Mouse (Mus musculus): ENCODE measurements around the gene Zfp13.
A peak's percentile ranks its signal among the peaks of the same experiment; 100 is the strongest.

Gene Zfp13

DNA sequence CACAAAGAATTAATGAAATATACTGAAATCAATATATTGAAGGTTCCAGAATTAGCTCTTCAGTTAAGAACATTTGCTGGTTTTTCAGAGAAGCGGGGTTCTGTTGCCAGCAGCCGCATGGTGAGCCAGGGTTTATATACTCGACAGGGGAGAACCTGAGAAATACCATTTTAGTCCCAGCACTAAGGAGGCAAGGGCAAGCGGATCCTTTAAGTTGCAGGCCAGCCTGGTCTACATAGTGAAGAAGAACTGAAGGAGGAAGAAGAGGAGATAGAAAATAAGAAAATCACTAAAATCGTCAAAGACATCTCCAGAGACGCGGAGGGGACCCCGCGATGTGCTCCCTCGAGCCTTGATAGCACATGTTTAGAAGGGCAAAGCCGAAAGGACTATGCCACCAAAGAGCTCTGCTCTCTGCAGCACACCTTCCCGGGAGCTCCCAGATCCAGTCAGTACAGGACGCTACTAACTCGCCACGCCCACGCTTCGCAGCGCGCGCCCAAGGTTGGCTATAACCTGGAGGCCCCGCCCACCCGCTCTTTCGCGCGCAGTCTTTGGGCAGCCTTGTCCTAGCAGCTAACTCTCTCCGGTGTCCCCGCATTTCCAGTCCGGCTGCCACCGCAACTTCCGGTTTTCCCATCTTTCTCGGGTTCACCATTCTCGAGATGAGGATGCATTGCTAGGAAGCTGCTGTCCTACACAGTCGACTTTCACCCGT, 6.9 kb downstream of the Zfp13 start:
- peak; percentile 98 for DNase-seq (ENCODE audit: low spot score)

GRCm38 (mm10) chr17:23587253-23587652, 12.0 kb downstream of the Zfp13 start:
- no peak for DNase-seq (ENCODE audit: low spot score)

- DNase-seq (ENCODE audit: low spot score) = peak; percentile 68
Measured at GRCm38 (mm10) chr17:23585721-23586491, 13.4 kb downstream of the Zfp13 start.

DNA sequence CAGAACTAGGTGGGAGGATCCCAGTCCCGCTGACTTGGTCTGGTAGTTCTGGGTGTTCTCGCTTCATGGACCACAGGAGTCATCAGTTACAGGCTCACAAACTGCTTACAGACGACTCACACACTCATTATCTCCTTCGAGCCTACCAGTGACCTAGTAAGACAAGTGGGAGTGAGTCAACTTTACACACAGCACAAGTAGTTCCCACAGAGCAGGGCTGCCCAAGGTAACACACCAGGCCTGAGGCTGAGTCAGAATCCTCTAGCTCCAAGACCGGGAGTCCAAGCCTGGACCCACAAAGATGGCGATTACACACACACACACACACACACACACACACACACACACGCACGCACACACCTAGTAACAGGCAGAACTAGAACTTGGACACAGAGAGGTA, 14.5 kb downstream of the Zfp13 start:
- DNase-seq (ENCODE audit: low spot score) = no peak

GRCm38 (mm10) chr17:23575951-23576552, 23.2 kb downstream of the Zfp13 start:
- DNase-seq (ENCODE audit: low spot score) = no peak

- no peak for DNase-seq (ENCODE audit: low spot score)
Measured at GRCm38 (mm10) chr17:23574130-23574529, 25.2 kb downstream of the Zfp13 start.

GRCm38 (mm10) chr17:23572059-23572458, 27.2 kb downstream of the Zfp13 start:
- DNase-seq (ENCODE audit: low spot score) = no peak

DNA sequence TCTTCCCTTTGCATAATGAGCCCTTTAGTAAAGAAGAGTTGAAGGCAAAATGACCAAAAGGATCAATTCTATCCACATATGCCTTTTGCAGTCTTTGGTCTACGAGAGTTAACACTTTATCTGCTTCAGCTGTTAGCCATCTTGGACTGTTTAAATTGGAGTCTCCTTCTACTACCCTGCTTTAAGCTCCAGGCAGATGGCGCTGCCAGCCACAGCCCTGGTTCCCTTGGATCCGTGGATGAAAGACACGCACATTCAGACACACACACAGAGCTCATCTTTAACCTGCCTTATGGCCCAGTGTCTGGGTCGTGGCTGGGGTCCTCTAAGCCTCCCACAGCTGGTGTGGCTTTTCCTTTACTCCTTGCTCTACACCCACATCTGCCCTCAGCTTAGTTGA, 28.2 kb downstream of the Zfp13 start:
- DNase-seq (ENCODE audit: low spot score) = no peak

DNA sequence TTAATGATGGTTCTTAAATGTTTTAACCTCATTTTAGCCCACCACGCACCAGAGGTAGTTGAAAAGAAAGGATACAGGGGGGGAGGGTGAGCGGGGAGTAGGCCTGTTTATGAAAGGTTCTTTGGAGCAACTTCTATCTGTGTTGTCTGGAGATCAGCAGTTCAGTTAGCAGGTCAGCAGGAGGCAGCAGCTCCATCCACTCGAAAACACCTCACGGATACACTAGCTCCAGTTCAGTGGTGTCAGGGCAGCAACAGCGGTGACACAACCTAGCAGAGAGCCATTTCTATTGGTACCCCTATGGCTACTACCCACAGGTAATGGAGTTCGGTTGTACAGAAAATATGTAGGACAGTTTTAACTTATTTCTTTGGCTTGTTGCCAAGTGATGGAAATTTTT, 29.3 kb downstream of the Zfp13 start:
- DNase-seq (ENCODE audit: low spot score) = peak; percentile 70

GRCm38 (mm10) chr17:23568370-23568769, 30.9 kb downstream of the Zfp13 start:
- no peak for DNase-seq (ENCODE audit: low spot score)

GRCm38 (mm10) chr17:23566787-23567186, 32.5 kb downstream of the Zfp13 start:
- DNase-seq (ENCODE audit: low spot score) = no peak

GRCm38 (mm10) chr17:23564368-23564715, 34.9 kb downstream of the Zfp13 start:
- no peak for DNase-seq (ENCODE audit: low spot score)

- peak; percentile 96 for DNase-seq (ENCODE audit: low spot score)
Measured at GRCm38 (mm10) chr17:23563595-23564367, 35.5 kb downstream of the Zfp13 start, which contains the start of gene Zfp213. Gene Zfp213, minus strand, starts transcription at chr17:23564238.

DNA sequence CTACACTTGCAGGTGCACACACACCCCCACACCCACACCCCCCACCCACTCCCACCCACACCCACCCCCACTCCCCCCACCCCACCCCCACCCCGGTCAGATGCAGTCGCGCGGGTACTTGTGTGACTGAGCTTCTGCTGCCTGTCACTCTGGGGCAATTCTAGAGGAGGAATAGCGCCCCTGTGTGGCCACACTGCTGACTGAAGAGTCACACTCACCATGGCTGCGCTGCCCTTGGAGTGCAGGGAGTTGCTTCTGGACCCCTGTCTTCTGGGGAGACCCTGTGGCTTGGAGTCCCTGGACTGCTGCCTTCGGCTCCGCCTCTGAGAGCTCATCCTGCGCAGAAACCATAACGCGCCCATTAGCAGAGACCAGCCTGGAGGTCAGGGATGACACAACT, 39.5 kb downstream of the Zfp13 start:
- peak; percentile 82 for DNase-seq (ENCODE audit: low spot score)

- no peak for DNase-seq (ENCODE audit: low spot score)
Measured at GRCm38 (mm10) chr17:23555243-23555916, 43.9 kb downstream of the Zfp13 start.

DNA sequence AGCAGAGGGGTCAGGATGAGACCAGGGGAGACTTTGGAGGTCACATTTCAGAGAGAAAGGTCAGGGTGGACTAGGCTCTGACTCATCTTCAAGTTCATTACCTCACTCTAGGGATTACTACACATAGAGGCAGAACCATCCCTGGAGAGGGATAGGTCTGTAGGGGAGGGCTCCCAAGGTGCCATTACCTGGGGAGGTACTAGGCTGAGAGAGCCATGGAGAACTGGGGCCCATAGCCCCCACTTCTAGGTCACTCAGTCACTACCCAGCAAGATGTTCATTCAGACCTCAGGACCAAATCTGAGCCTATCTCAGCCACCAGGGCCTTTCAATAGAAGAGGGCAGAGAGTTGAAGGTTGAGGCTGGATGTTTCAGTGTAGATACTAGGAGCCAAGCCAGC, 45.0 kb downstream of the Zfp13 start:
- no peak for DNase-seq (ENCODE audit: low spot score)

DNA sequence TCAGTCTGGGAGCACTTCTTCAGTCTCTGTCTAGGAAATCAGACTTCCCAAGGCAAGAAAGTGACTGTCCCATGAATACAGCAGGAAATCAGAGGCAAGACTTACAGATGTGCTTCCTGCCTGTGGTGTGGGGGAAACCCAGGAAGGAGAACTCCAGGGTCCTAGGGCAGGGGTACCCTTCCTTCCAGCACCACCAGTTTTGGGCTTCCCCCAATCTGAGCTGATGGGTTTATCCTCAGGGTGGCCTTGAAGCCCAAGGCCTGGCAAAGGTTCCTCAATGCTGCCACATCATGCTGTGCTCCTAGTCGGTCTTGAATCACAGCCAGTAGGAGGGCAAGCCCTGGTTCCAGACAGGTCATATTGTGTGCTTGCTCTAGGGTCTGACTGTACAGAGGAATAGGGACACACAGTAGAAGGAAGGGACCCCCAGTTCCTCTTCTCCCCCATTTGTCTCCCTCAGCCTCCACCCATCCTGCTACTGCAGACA, 45.6 kb downstream of the Zfp13 start:
- no peak for DNase-seq (ENCODE audit: low spot score)

DNA sequence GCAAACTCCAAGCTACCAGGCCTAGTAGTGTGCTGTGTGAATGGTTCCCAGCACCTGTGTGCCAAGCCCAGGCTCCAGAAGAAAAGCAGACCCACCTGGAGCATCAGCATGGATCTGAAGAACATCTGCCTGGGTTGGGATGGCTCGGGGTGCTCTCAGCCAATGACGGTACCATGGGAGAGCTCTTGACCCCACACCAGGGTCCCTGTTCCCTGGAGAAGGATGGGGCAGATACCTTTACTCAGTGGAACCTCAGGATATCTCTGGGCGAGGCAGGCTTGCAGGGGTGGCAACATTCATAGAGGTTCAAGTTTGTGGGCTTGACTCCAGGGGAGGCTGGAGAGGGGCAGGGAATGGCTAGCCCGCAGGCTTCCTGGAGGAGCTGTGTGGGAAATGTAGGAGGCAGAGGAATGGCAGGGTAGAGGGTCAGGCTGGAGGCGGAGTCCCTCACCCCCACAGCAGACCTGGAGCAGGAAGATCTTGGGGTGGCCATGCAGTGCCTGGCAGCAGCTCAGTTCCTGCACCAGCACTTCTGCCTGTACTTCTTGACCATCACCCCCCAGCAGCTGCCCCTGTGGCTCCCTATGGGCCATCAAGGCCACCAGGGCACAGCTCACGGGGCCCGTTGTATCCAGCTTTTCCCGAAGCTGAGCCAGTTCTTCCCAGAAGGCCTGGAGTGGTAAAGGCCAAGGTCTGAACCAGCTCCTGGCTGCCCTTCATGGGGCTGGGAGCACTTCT, 46.2 kb downstream of the Zfp13 start:
- DNase-seq (ENCODE audit: low spot score) = no peak

DNA sequence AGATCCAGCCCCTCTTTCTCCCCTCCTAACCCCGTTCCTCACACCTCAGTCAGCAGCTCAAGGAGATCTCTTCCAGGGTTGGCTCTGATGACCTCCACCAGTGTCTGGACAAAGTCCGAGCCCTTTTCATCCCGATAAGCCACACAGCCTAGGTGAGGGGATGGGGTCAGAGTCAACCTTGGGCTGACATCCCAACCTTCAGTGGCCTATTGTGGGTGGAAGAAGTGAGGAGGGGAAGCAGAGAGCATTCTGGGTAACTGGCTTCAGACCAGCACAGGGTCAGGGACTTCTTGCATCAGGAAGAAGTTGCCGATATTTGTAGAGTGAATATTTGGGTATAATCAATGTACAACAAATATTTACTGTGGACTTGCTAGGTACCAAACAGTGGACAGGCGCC, 47.3 kb downstream of the Zfp13 start:
- DNase-seq (ENCODE audit: low spot score) = no peak

DNA sequence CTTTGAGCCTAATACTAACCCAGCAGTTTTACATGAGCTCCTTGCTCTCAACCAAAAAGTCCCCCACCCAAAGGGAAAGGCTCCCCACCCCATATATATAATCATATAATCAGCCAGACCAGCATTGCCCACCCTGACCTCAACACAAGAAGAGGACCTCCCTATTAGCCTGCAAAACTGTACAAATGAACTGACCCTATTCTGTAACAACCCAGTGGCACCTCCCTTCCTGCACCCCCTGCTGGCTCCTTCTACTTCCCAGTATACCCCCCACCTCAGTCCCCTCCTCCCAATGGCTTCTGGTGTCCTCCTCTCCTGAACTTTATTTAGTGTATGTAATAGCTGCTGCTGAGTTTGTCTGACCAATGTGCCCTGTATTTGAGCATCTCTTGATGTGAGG, 47.9 kb downstream of the Zfp13 start:
- DNase-seq (ENCODE audit: low spot score) = no peak

DNA sequence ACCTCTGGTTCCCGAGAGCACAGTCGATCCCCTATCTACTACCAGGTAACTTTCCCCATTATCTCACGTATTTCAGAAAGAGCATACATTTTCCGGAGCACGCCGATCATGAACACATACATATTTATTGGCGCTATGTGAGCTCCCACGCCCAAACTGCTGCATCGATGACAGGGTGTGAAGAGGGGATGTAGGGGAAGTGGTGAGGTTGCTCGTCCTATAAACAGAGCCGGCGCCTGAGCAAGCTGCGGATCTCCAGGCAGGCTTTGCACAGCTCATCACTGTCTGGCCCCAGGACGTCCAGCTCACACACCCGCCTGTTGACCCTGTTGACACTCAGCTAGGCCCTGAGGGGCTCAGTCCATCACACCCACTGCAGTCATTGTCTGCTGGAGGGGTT, 48.4 kb downstream of the Zfp13 start:
- peak; percentile 44 for DNase-seq (ENCODE audit: low spot score)
